Mouse (Mus musculus) cerebral cortex, adult 2 months (tissue): Measurements from ENCODE around the gene Sag.

Experiments
- WGBS: fragments of 180-500 bp; shearing (Covaris S2); methylation state at CpG from one replicate; pipeline ENCODE4 v1.1.7; 2018; 5-methylcytosine and 5-hydroxymethylcytosine counted together

Gene Sag

GRCm38 (mm10) chr1:87854411-87854810, 50.9 kb downstream of the Sag start:
- 11% methylated on average over 6 of the region's 6 CpGs for WGBS

- WGBS: 42% methylated on average over 2 of the region's 2 CpGs
These were observed 51.4 kb downstream of the Sag start for GRCm38 (mm10) chr1:87854851-87855251.

GRCm38 (mm10) chr1:87855522-87855921, 52.0 kb downstream of the Sag start:
- WGBS: 59% methylated on average over 1 of the region's 1 CpGs

- 27% methylated on average over 3 of the region's 3 CpGs for WGBS
These were observed 53.3 kb downstream of the Sag start for GRCm38 (mm10) chr1:87856823-87857222.

GRCm38 (mm10) chr1:87858031-87858430, 54.6 kb downstream of the Sag start:
- 88% methylated on average over 1 of the region's 1 CpGs for WGBS

GRCm38 (mm10) chr1:87858529-87858928, 55.0 kb downstream of the Sag start:
- WGBS: 87% methylated on average over 2 of the region's 2 CpGs

- WGBS: 58% methylated on average over 3 of the region's 3 CpGs
These were observed 60.1 kb downstream of the Sag start for GRCm38 (mm10) chr1:87863602-87864001.

- 43% methylated on average over 1 of the region's 1 CpGs for WGBS
These were observed 63.2 kb downstream of the Sag start for GRCm38 (mm10) chr1:87866672-87867071.

- WGBS: 86% methylated on average over 1 of the region's 1 CpGs
These were observed 72.6 kb downstream of the Sag start for GRCm38 (mm10) chr1:87876065-87876464.

- WGBS: 65% methylated on average over 9 of the region's 9 CpGs
These were observed 74.2 kb downstream of the Sag start for GRCm38 (mm10) chr1:87877552-87878283.

GRCm38 (mm10) chr1:87879034-87879433, 75.6 kb downstream of the Sag start:
- WGBS: 84% methylated on average over 3 of the region's 3 CpGs

- WGBS: 3% methylated on average over 3 of the region's 3 CpGs
These were observed 76.2 kb downstream of the Sag start for GRCm38 (mm10) chr1:87879494-87880325.

- WGBS: 66% methylated on average over 6 of the region's 6 CpGs
These were observed 76.8 kb downstream of the Sag start for GRCm38 (mm10) chr1:87880326-87880627.

- 74% methylated on average over 2 of the region's 2 CpGs for WGBS
These were observed 77.4 kb downstream of the Sag start for GRCm38 (mm10) chr1:87880856-87881255.

- WGBS: 73% methylated on average over 4 of the region's 4 CpGs
These were observed 78.2 kb downstream of the Sag start for GRCm38 (mm10) chr1:87881726-87882125.

GRCm38 (mm10) chr1:87890960-87891359, 87.5 kb downstream of the Sag start:
- WGBS: 68% methylated on average over 1 of the region's 1 CpGs

- 69% methylated on average over 4 of the region's 4 CpGs for WGBS
These were observed 88.2 kb downstream of the Sag start for GRCm38 (mm10) chr1:87891634-87892033.

GRCm38 (mm10) chr1:87892499-87892898, 89.0 kb downstream of the Sag start:
- 69% methylated on average over 2 of the region's 2 CpGs for WGBS

GRCm38 (mm10) chr1:87893414-87893813, 89.9 kb downstream of the Sag start:
- WGBS: 93% methylated on average over 4 of the region's 4 CpGs
